Mouse (Mus musculus): ENCODE results near the gene Nt5c. TPM values are rescaled to one million over a fixed set of nuclear protein-coding genes. Genes with fewer than 3 reads are reported as not detected.

Gene Nt5c
- polyA plus RNA-seq, 1 experiment from 2014 or later, result 121 TPM

- no peak overlapping the region for H3K4me3 ChIP-seq (ENCODE audit: low read depth, low read length)
- H3K4me2 ChIP-seq (replicated peaks; ENCODE audit: low read depth, low read length), result no peak overlapping the region
- H3K4me1 ChIP-seq (ENCODE audit: control insufficient read depth, insufficient read depth, low read length), result peaks cover 8% of the 10 kb centered on the region; the same call in 1 of the 2 replicates
- no peak for ATAC-seq (ENCODE audit: insufficient number of reproducible peaks, insufficient read depth, low FRiP score, low read depth)
- no peaks in the 10 kb centered on the region for H3K9me3 ChIP-seq (ENCODE audit: control insufficient read depth, low read depth, low read length)
- H3K27ac ChIP-seq (ENCODE audit: low read length), result no peak overlapping the region
- H3K27me3 ChIP-seq (ENCODE audit: control insufficient read depth, insufficient read depth, low read length), result no peaks in the 10 kb centered on the region
- no peak overlapping the region for H3K9ac ChIP-seq (replicated peaks; ENCODE audit: low read depth, low read length)
- 79% methylated on average over 11 of the region's 11 CpGs for WGBS
- no peaks in the 10 kb centered on the region for H3K36me3 ChIP-seq (ENCODE audit: control insufficient read depth, insufficient read depth, low read length)
Observed at GRCm38 (mm10) chr11:115447321-115447885, 44.3 kb downstream of the Nt5c start.

DNA sequence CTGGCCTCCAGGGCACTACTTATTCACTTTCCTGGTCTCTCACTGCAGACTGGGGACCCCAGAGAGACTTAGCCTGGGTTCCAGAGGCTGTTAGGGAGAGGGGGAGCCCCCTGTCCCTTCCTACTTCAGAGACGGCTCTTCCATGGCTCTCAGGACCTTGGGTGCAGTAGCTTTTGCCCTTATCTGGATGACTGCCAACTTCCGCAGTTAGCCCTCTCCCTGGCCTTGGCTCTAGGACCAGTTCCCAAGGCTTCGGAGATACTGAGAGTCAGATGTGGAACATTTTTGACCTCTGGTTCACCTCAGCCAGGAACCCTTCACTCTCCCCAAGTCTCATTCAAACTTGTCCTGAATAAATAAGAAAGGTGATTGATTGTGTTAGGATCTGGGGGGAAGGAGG lies 44.8 kb downstream of the Nt5c start:
- H3K4me1 ChIP-seq (ENCODE audit: control insufficient read depth, insufficient read depth, low read length), result peaks cover 8% of the 10 kb centered on the region; the same call in 1 of the 2 replicates
- H3K4me2 ChIP-seq (replicated peaks; ENCODE audit: low read depth, low read length), result no peak overlapping the region
- H3K9ac ChIP-seq (replicated peaks; ENCODE audit: low read depth, low read length), result no peak overlapping the region
- ATAC-seq (ENCODE audit: insufficient number of reproducible peaks, insufficient read depth, low FRiP score, low read depth), result no peak
- H3K27ac ChIP-seq (ENCODE audit: low read length), result no peak overlapping the region; the same call in 1 of the 2 replicates
- H3K36me3 ChIP-seq (ENCODE audit: control insufficient read depth, insufficient read depth, low read length), result no peaks in the 10 kb centered on the region
- H3K9me3 ChIP-seq (ENCODE audit: control insufficient read depth, low read depth, low read length), result no peaks in the 10 kb centered on the region
- H3K27me3 ChIP-seq (ENCODE audit: control insufficient read depth, insufficient read depth, low read length), result no peaks in the 10 kb centered on the region
- WGBS, result 37% methylated on average over 3 of the region's 3 CpGs
- no peak overlapping the region for H3K4me3 ChIP-seq (ENCODE audit: low read depth, low read length)

GRCm38 (mm10) chr11:115441417-115441816 lies 50.2 kb downstream of the Nt5c start:
- WGBS, result 44% methylated on average over 15 of the region's 15 CpGs
- Histone ChIP-seq H3K9ac (replicated peaks; ENCODE audit: low read depth, low read length) (no peak overlapping the region), H3K4me3 (ENCODE audit: low read depth, low read length) (no peak overlapping the region), H3K27me3 (ENCODE audit: control insufficient read depth, insufficient read depth, low read length) (no peaks in the 10 kb centered on the region), H3K4me2 (replicated peaks; ENCODE audit: low read depth, low read length) (no peak overlapping the region), H3K4me1 (ENCODE audit: control insufficient read depth, insufficient read depth, low read length) (0 out of 2 replicates have a peak, but pooled peaks cover under 1% of the 10 kb centered on the region), H3K9me3 (ENCODE audit: control insufficient read depth, low read depth, low read length) (no peaks in the 10 kb centered on the region), H3K36me3 (ENCODE audit: control insufficient read depth, insufficient read depth, low read length) (no peaks in the 10 kb centered on the region), H3K27ac (ENCODE audit: low read length) (no peak overlapping the region)
- no peak for ATAC-seq (ENCODE audit: insufficient number of reproducible peaks, insufficient read depth, low FRiP score, low read depth)

Small RNAs within 50 kb of the gene (microRNA-seq; reads per million reads assigned to microRNA genes)
- gene Mir3968, result not detected

Other genes starting within 250 kb of the Nt5c start
- gene Grin2c, start 224.6 kb downstream of the Nt5c start, polyA plus RNA-seq (2014; fragmentation: Nextera tagmentation; extraction: Ambion mirVana), result not detected in 2 replicates
- gene Fdxr, start 214.8 kb downstream of the Nt5c start, polyA plus RNA-seq (2014; fragmentation: Nextera tagmentation; extraction: Ambion mirVana), result 11.5 and 13.3 TPM in 2 replicates
- gene Fads6, start 194.2 kb downstream of the Nt5c start, polyA plus RNA-seq (2014; fragmentation: Nextera tagmentation; extraction: Ambion mirVana), result 1.3 and 1.5 TPM in 2 replicates
- not detected in 2 replicates for gene Otop2, start 184.7 kb downstream of the Nt5c start, polyA plus RNA-seq (2014; fragmentation: Nextera tagmentation; extraction: Ambion mirVana)
- gene Ush1g, start 169.8 kb downstream of the Nt5c start, polyA plus RNA-seq (2014; fragmentation: Nextera tagmentation; extraction: Ambion mirVana), result 0.10 TPM in 1 of 2 replicates, not detected in the other
- 1.0 and 1.2 TPM in 2 replicates for gene Otop3, start 157.1 kb downstream of the Nt5c start, polyA plus RNA-seq (2014; fragmentation: Nextera tagmentation; extraction: Ambion mirVana)
- gene Hid1, start 124.1 kb downstream of the Nt5c start, polyA plus RNA-seq (2014; fragmentation: Nextera tagmentation; extraction: Ambion mirVana), result 21.0 and 24.4 TPM in 2 replicates
- gene Cdr2l, start 109.9 kb downstream of the Nt5c start, polyA plus RNA-seq (2014; fragmentation: Nextera tagmentation; extraction: Ambion mirVana), result 12.6 and 13.0 TPM in 2 replicates
- 206 and 208 TPM in 2 replicates for gene Mrpl58, start 88.1 kb downstream of the Nt5c start, polyA plus RNA-seq (2014; fragmentation: Nextera tagmentation; extraction: Ambion mirVana)
- 832 and 848 TPM in 2 replicates for gene Atp5h, start 71.9 kb downstream of the Nt5c start, polyA plus RNA-seq (2014; fragmentation: Nextera tagmentation; extraction: Ambion mirVana)
- gene Kctd2, start 71.7 kb downstream of the Nt5c start, polyA plus RNA-seq (2014; fragmentation: Nextera tagmentation; extraction: Ambion mirVana), result 9.5 and 12.3 TPM in 2 replicates
- not detected in 2 replicates for gene Trim80, start 51.3 kb downstream of the Nt5c start, polyA plus RNA-seq (2014; fragmentation: Nextera tagmentation; extraction: Ambion mirVana)
- gene Slc16a5, start 29.4 kb downstream of the Nt5c start, polyA plus RNA-seq (2014; fragmentation: Nextera tagmentation; extraction: Ambion mirVana), result 0.32 and 1.0 TPM in 2 replicates
- 5.7 and 8.0 TPM in 2 replicates for gene Armc7, start 16.2 kb downstream of the Nt5c start, polyA plus RNA-seq (2014; fragmentation: Nextera tagmentation; extraction: Ambion mirVana)
- gene Jpt1, start 22.5 kb upstream of the Nt5c start, polyA plus RNA-seq (2014; fragmentation: Nextera tagmentation; extraction: Ambion mirVana), result 529 and 563 TPM in 2 replicates
- 984 and 994 TPM in 2 replicates for gene Sumo2, start 44.4 kb upstream of the Nt5c start, polyA plus RNA-seq (2014; fragmentation: Nextera tagmentation; extraction: Ambion mirVana)
- 162 and 164 TPM in 2 replicates for gene Nup85, start 72.6 kb upstream of the Nt5c start, polyA plus RNA-seq (2014; fragmentation: Nextera tagmentation; extraction: Ambion mirVana)
- 88.8 and 96.0 TPM in 2 replicates for gene Mrps7, start 112.1 kb upstream of the Nt5c start, polyA plus RNA-seq (2014; fragmentation: Nextera tagmentation; extraction: Ambion mirVana)
- gene Gga3, start 112.2 kb upstream of the Nt5c start, polyA plus RNA-seq (2014; fragmentation: Nextera tagmentation; extraction: Ambion mirVana), result 18.6 and 21.2 TPM in 2 replicates
- 33.4 and 35.1 TPM in 2 replicates for gene Mif4gd, start 121.1 kb upstream of the Nt5c start, polyA plus RNA-seq (2014; fragmentation: Nextera tagmentation; extraction: Ambion mirVana)
- 21.5 and 24.3 TPM in 2 replicates for gene Slc25a19, start 136.4 kb upstream of the Nt5c start, polyA plus RNA-seq (2014; fragmentation: Nextera tagmentation; extraction: Ambion mirVana)
- gene Grb2, start 216.7 kb upstream of the Nt5c start, polyA plus RNA-seq (2014; fragmentation: Nextera tagmentation; extraction: Ambion mirVana), result 39.6 and 55.0 TPM in 2 replicates